Mouse (Mus musculus) liver, embryonic 13.5 days (tissue): ENCODE measurements around the gene Tmem145. TPM values are rescaled to one million over a fixed set of nuclear protein-coding genes. Genes with fewer than 3 reads are reported as not detected.

Experiments used
- ATAC-seq: fragments of 200-750 bp; cut with Nextera tagmentation; 2 replicates; pipeline ENCODE4 v1.8.0; 2017; ENCODE audit warnings: low read depth, mild to moderate bottlenecking, moderate number of reproducible peaks, moderate library complexity
- DNase-seq: peaks from one replicate; pipeline ENCODE4 v3.0.0; 2022
- H3K27ac ChIP-seq: fragments of 300-500 bp; sonication (generic); 2 replicates; pipeline ENCODE4 v1.5.1; 2015; ENCODE audit warnings: moderate library complexity, mild to moderate bottlenecking, inconsistent platforms
- H3K27me3 ChIP-seq: fragments of 300-500 bp; sonication (generic); 2 replicates; pipeline ENCODE4 v1.6.1; 2015; ENCODE audit warnings: mild to moderate bottlenecking, inconsistent platforms
- H3K36me3 ChIP-seq: fragments of 300-500 bp; sonication (generic); 2 replicates; pipeline ENCODE4 v1.6.1; 2015; ENCODE audit warnings: mild to moderate bottlenecking, inconsistent platforms
- H3K4me1 ChIP-seq: fragments of 300-500 bp; sonication (generic); replicated peaks from 2 replicates; pipeline ENCODE4 v1.6.1; 2015; ENCODE audit warnings: inconsistent platforms
- H3K4me2 ChIP-seq: fragments of 300-500 bp; sonication (generic); 2 replicates; pipeline ENCODE4 v1.6.1; 2015; ENCODE audit warnings: inconsistent platforms, mild to moderate bottlenecking, moderate library complexity
- H3K4me3 ChIP-seq: fragments of 300-500 bp; sonication (generic); replicated peaks from 2 replicates; pipeline ENCODE4 v1.5.1; 2015; ENCODE audit warnings: mild to moderate bottlenecking, inconsistent platforms
- H3K9ac ChIP-seq: fragments of 300-500 bp; sonication (generic); 2 replicates; pipeline ENCODE4 v1.6.1; 2015; ENCODE audit warnings: mild to moderate bottlenecking, inconsistent platforms
- H3K9me3 ChIP-seq: fragments of 300-500 bp; sonication (generic); replicated peaks from 2 replicates; pipeline ENCODE4 v1.6.1; 2016; ENCODE audit warnings: inconsistent platforms
- WGBS: fragments of 180-500 bp; shearing (Covaris S2); methylation state at CpG from one replicate; pipeline ENCODE4 v1.1.7; 2015; ENCODE audit not compliant: insufficient replicate concordance; 5-methylcytosine and 5-hydroxymethylcytosine counted together
- polyA plus RNA-seq: library from polyadenylated mRNA; unstranded; fragments of >200 nt; fragmentation: Nextera tagmentation; extraction: Ambion mirVana; gene quantifications from 2 replicates; pipeline ENCODE4 v1.2.1, GENCODE M21; 2015

Gene Tmem145
- polyA plus RNA-seq, 1 experiment from 2014 or later: 0.10 TPM

DNA sequence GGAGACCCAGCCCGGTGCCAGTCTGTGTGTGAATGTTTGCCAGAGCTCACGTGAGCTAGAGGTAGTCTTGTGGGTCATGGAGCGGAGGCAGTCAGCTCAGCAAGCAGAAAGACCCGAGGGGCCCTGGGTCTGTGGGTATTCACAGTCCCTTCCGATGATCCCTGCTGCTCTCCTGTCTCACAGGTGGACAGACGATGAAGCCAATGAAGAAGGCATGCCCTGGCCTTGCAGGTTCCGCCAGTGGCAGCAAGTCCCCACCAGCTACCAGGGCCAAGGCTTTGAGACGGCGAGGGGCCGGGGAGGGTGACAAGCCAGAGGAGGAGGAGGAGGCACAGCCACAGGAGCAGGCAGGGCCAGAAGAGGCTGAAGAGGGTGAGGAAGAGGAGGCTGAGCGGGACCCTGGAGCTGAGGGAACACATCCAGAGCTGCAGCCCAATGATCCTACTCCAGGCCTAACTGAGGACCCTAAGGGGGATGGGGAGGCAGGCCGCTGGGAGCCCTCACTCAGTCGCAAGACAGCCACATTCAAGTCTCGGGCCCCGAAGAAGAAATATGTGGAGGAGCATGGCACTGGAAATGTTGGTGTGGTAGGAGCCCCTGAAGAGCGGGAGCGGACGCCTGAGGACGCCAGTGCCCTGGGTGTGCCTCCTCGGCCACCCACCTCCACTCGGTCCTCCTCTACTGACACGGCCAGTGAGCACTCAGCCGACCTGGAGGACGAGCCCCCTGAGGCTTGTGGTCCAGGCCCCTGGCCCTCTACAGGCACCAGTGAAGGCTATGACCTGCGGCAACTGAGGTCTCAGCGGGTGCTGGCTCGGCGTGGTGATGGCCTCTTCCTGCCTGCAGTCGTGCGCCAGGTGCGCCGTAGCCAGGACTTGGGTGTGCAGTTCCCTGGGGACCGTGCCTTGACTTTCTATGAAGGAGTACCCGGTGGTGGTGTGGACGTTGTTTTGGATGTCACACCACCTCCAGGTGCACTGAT, 35.0 kb upstream of the Tmem145 start:
- WGBS: 87% methylated on average over 35 of the region's 35 CpGs
- peaks cover 85% of the 10 kb centered on the region for H3K4me1 ChIP-seq
- ATAC-seq (no peak), DNase-seq (no peak)
- H3K4me2 ChIP-seq: no peak overlapping the region
- peak overlapping the region; percentile 96 for H3K27ac ChIP-seq
- H3K27me3 ChIP-seq: no peaks in the 10 kb centered on the region
- no peak overlapping the region for H3K4me3 ChIP-seq
- peak overlapping the region; percentile 94; the same call in 1 of the 2 replicates for H3K9ac ChIP-seq
- H3K36me3 ChIP-seq: peaks cover 33% of the 10 kb centered on the region
- no peaks in the 10 kb centered on the region for H3K9me3 ChIP-seq

DNA sequence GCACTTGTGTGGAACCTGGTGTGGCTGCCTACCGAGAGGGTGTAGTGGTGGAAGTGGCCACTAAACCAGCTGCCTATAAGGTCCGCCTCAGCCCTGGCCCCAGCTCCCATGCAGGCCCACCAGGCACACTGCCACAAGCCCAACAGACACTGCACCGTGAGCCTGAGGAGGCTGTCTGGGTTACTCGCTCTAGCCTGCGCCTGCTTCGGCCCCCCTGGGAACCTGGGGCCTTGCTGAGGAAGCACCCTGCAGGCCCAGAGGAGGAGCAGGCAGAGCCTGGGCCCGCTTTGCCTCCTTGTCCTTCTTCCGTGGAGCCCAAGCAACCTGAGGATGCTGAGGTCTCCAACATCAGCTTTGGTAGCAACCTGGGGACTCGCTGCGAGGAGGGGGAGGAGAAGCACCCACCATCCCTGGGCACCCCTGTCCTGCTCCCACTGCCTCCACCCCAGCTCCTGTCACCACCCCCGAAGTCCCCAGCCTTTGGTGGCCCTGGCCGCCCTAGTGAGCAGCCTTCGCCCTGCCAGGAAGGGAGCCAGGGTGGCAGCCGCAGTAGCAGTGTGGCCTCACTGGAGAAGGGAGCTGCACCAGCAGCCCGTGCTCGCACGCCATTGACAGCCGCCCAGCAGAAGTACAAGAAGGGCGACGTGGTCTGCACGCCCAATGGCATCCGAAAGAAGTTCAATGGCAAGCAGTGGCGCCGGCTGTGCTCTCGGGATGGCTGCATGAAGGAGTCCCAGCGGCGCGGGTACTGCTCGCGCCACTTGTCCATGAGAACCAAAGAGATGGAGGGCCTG, 34.1 kb upstream of the Tmem145 start:
- no peak for DNase-seq
- ATAC-seq: no peak
- Histone ChIP-seq H3K9me3 (no peaks in the 10 kb centered on the region), H3K9ac (no peak overlapping the region), H3K27me3 (no peaks in the 10 kb centered on the region), H3K4me1 (peaks cover 85% of the 10 kb centered on the region), H3K4me2 (no peak overlapping the region), H3K27ac (peak overlapping the region; percentile 96), H3K4me3 (no peak overlapping the region), H3K36me3 (peaks cover 33% of the 10 kb centered on the region)
- WGBS: 91% methylated on average over 30 of the region's 30 CpGs

DNA sequence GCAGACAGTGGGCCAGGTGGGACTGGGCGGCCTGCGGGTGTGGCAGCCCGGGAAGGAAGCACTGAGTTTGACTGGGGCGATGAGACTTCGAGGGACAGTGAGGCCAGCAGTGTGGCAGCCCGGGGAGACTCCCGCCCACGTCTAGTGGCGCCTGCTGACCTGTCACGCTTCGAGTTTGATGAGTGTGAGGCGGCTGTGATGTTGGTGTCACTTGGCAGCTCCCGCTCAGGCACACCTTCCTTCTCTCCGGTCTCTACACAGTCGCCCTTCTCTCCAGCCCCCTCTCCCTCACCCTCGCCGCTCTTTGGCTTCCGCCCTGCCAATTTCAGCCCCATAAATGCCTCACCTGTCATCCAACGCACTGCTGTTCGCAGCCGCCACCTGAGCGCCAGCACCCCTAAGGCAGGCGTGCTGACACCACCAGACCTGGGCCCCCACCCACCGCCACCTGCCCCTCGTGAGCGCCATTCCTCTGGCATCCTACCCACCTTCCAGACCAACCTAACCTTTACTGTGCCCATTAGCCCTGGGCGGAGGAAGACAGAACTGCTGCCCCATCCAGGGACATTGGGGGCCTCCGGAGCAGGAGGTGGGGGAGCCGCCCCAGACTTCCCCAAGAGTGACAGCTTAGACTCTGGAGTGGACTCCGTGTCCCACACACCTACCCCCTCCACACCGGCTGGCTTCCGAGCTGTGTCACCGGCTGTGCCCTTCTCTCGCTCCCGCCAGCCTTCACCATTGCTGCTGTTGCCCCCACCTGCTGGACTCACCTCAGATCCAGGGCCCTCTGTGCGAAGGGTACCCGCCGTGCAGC, 33.3 kb upstream of the Tmem145 start:
- H3K9ac ChIP-seq: peak overlapping the region; percentile 83
- peaks cover 90% of the 10 kb centered on the region for H3K4me1 ChIP-seq
- H3K4me2 ChIP-seq: peak overlapping the region; percentile 61
- no peaks in the 10 kb centered on the region for H3K27me3 ChIP-seq
- DNase-seq (no peak), ATAC-seq (no peak)
- peak overlapping the region; percentile 96 for H3K27ac ChIP-seq
- H3K4me3 ChIP-seq: no peak overlapping the region; the same call in 1 of the 2 replicates
- H3K9me3 ChIP-seq: no peaks in the 10 kb centered on the region
- H3K36me3 ChIP-seq: peaks cover 33% of the 10 kb centered on the region
- 86% methylated on average over 38 of the region's 38 CpGs for WGBS

DNA sequence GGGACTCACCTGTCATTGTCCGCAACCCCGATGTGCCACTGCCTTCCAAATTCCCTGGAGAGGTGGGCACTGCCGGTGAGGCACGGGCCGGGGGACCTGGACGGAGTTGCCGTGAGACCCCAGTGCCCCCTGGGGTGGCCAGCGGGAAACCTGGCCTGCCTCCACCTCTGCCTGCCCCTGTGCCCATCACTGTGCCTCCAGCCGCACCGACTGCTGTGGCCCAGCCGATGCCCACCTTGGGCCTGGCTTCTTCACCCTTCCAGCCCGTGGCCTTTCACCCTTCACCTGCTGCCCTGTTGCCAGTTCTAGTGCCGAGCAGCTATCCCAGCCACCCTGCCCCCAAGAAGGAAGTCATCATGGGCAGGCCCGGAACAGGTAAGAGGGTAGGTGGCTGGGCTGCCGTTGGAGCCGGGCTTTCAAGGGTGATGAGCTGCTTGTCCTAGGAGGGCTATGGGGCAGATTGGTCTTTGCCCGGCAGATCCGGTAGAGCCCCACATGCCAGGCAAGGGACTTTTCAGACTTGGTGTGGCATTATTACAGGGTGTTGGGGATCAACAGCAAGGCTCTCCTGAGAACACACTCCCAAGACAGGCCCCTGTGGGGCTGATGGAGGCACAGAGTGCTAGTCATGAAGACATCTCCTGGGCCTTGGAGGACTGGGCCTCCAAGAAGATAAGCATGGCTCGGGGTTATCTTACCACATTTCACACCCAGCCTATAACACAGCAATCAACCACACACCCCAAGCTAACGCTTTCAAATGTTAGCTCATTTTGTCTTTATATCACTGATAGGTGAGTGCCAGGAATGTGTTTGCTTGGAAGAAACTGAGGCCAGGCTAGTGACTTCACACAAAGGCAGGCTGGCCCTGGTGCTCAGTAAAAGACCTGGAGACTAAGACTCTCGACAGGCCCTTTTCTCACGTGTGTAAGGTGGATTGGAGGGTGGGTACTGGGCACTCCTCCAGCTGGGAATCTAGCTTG, 32.4 kb upstream of the Tmem145 start:
- peak; percentile 61 for DNase-seq

DNA sequence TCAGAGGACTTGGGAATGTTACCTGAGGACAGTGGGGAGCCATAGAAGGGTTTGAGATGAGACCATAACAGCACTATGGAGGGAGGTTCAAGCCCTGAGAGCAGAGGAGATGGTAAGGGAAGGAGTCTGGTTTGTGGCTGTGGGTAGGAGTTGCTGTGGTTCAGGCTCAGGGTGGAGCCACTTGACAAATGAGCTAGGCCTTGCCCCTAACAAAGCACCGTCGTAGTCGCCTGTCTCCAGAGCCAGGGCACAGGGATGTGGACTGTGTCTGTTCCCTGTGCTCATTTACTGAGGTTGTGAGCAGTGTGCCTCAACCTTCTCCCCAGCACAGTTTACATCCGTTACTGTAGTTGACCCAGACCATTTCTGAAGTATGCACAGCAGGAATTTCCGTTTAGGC, 31.3 kb upstream of the Tmem145 start:
- H3K27ac ChIP-seq: peak overlapping the region; percentile 96
- H3K9me3 ChIP-seq: no peaks in the 10 kb centered on the region
- no peak for DNase-seq
- peaks cover 33% of the 10 kb centered on the region for H3K36me3 ChIP-seq
- H3K27me3 ChIP-seq: no peaks in the 10 kb centered on the region
- peaks cover 97% of the 10 kb centered on the region for H3K4me1 ChIP-seq
- H3K9ac ChIP-seq: peak overlapping the region; percentile 83
- WGBS: 33% methylated on average over 5 of the region's 5 CpGs
- H3K4me3 ChIP-seq: peak overlapping the region; percentile 23
- H3K4me2 ChIP-seq: peak overlapping the region; percentile 61
- ATAC-seq: 0 out of 2 replicates have a peak, but pooled peaks have one; percentile 13

More for the DNA sequence above, 32.4 kb upstream of the Tmem145 start:
- ATAC-seq: peak; percentile 81
- Histone ChIP-seq H3K4me2 (peak overlapping the region; percentile 61), H3K36me3 (peaks cover 33% of the 10 kb centered on the region), H3K4me1 (peaks cover 98% of the 10 kb centered on the region), H3K9me3 (no peaks in the 10 kb centered on the region), H3K4me3 (peak overlapping the region; percentile 27), H3K9ac (peak overlapping the region; percentile 83), H3K27ac (peak overlapping the region; percentile 96), H3K27me3 (no peaks in the 10 kb centered on the region)
- 68% methylated on average over 22 of the region's 22 CpGs for WGBS

DNA sequence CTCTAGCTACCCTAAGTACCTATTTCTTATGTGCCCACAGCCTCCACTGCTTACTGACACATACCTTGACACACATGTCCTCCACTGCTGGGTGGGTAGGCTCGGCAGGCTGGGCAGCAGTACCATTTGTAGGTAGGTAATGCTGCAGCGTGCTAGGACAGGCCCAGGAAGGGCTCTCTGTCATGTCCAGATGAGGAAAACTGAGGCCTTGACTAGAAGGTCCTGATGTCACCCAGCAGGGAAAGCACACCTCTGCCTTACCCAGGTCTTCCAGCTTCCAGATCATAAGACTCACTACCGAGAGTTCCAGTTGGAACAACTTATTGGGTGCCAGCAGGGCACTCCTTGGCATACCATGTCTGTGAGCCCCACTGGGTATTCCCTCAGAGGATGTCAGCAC, 30.9 kb upstream of the Tmem145 start:
- WGBS: 88% methylated on average over 3 of the region's 3 CpGs
- Histone ChIP-seq H3K4me3 (peak overlapping the region; percentile 7; the same call in 1 of the 2 replicates), H3K27ac (peak overlapping the region; percentile 96), H3K36me3 (peaks cover 33% of the 10 kb centered on the region), H3K4me1 (peaks cover 97% of the 10 kb centered on the region), H3K4me2 (peak overlapping the region; percentile 61), H3K9ac (peak overlapping the region; percentile 83), H3K27me3 (no peaks in the 10 kb centered on the region), H3K9me3 (no peaks in the 10 kb centered on the region)
- ATAC-seq: no peak
- no peak for DNase-seq

DNA sequence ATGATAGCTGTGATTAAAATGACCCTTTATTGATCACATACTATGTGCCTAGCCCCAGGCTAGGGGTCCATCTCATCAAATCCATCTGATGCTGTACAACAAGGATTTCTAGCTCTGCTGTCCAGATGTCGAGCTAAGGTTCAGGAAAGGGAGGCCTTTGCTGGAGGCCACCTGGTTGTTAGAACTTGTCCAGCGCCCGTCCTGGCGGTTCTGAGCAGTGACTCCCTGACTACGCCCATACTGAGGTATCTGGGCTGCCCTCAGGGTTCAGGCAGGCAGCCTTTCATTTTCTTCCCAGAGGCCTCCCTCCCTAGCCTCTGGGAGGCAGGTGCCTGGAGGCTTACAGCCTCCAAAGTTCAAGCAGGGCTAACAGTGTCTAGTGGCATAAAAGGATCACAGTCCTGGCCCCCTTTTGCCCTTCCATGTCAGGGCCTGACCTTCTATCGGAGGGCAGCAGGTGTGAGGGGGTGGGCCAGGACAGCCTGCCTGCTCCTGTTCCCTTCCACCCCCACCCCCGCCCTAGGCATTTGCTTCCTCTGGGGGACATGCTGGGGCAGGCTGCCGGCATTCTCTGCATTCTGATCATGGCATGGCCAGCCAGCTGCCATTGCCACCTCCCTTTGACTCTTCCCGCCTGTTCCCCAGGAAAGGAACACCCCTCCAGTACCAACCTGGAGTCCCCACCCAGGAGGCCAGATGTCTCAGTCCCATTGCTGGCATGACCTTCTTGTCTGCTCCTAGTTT, 30.2 kb upstream of the Tmem145 start:
- H3K4me2 ChIP-seq: peak overlapping the region; percentile 61
- H3K4me1 ChIP-seq: peaks cover 97% of the 10 kb centered on the region
- ATAC-seq: no peak
- H3K27me3 ChIP-seq: no peaks in the 10 kb centered on the region
- no peak for DNase-seq
- WGBS: 64% methylated on average over 9 of the region's 9 CpGs
- H3K27ac ChIP-seq: peak overlapping the region; percentile 96
- H3K9me3 ChIP-seq: no peaks in the 10 kb centered on the region
- peaks cover 30% of the 10 kb centered on the region for H3K36me3 ChIP-seq
- peak overlapping the region; percentile 83 for H3K9ac ChIP-seq
- H3K4me3 ChIP-seq: no peak overlapping the region

DNA sequence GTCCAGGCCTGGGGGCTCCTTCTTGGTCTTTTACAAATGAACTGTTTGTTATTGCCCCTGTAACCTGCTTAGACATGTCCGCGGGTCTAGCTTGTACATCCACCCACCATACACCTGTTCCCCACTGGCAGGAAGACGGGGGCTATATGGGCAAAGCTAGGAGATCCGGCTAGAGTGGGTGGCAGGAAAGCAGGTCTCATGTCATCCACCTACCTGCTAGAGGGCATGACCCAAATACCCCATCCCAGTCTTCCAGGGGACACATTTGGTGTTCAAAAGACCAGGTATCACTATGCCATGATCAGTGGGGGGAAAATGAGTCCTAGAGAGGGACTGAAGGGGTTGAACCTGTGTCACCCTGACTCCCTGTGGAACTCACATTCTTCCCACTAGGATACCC, 28.5 kb upstream of the Tmem145 start:
- Histone ChIP-seq H3K4me2 (peak overlapping the region; percentile 99), H3K27me3 (no peaks in the 10 kb centered on the region), H3K27ac (peak overlapping the region; percentile 96), H3K4me3 (peak overlapping the region; percentile 87; the same call in 1 of the 2 replicates), H3K9me3 (no peaks in the 10 kb centered on the region), H3K36me3 (peaks cover 14% of the 10 kb centered on the region), H3K4me1 (peaks cover 90% of the 10 kb centered on the region), H3K9ac (peak overlapping the region; percentile 83)
- DNase-seq (no peak), ATAC-seq (no peak)
- WGBS: 89% methylated on average over 4 of the region's 4 CpGs

DNA sequence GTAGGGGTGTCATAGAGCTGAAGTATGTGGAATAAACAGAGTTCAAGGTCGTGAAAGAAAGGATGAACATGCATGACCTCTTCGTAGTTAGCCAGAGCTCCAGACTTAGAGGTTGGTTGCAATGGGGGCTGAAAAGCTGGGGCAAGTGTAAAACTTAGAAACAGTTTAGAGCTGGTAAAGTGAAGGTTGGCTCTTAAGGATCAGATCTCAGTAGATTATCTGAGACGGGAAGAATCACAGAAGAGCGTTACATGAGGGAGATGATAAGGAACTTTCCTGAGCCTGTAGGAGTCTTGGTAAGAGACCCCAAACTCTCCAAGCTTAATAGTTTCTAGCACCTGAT, 27.9 kb upstream of the Tmem145 start:
- WGBS: 8% methylated on average over 4 of the region's 4 CpGs
- Histone ChIP-seq H3K27ac (peak overlapping the region; percentile 96), H3K9ac (peak overlapping the region; percentile 83), H3K9me3 (no peaks in the 10 kb centered on the region), H3K4me2 (peak overlapping the region; percentile 99), H3K4me1 (peaks cover 89% of the 10 kb centered on the region), H3K4me3 (peak overlapping the region; percentile 87), H3K27me3 (no peaks in the 10 kb centered on the region), H3K36me3 (peaks cover 8% of the 10 kb centered on the region)
- ATAC-seq (no peak), DNase-seq (no peak)
